Mouse (Mus musculus): Measurements from ENCODE around the gene Mbd4. TPM values are rescaled to one million over a fixed set of nuclear protein-coding genes. Genes with fewer than 3 reads are reported as not detected.

Mbd4 gene
- polyA plus RNA-seq, 1 experiment = 2.5 TPM

DNA sequence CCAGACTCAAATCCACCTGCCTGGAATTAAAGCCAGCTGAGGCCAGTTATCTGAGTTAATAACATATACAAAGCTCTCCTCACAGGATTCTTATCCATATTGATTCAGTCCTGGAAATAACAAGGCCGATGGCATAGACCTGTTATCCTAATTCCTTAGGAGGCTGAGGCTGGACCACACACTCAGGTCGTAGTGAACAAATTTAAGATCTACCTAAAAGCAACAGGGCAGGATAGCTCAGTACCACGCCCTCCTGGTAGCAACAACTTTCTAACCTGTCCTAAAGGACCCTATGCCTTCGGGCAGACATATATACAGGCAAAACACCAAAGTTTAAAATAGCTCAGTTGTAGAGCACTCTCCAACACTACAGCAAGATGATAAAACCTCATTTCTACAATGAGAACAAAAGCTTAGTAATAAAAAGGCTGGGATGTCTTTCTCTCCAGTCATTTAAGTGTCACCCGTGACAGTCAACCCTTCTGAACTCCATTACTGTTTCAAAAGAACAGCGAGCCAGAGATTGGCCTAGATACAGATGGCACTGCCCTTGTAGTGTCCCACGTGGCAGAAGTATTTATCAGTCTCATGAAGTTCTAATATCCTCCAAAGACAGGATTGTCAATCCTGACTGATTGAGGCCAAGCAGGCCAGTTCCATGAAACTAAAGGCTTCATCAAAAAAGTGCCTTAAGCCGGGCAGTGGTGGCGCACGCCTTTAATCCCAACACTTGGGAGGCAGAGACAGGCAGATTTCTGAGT, 48.6 kb downstream of the Mbd4 start:
- no peak for TF ChIP-seq CTCF (IDR thresholded peaks at IDR 0.05; ENCODE audit: insufficient read depth, low read length)
- no peak for TF ChIP-seq POLR2A (IDR thresholded peaks at IDR 0.05; ENCODE audit: borderline replicate concordance, extremely low read depth, low read depth, low read length)
- no peak for DNase-seq
- WGBS = 66% methylated on average over 10 of the region's 10 CpGs
- H3K4me3 ChIP-seq (replicated peaks; ENCODE audit: extremely low read depth, low read depth, low read length) = no peak overlapping the region
- H3K4me1 ChIP-seq (ENCODE audit: control insufficient read depth, insufficient read depth, low read length) = peaks cover 9% of the 10 kb centered on the region

GRCm38 (mm10) chr6:115803541-115804382, 49.4 kb downstream of the Mbd4 start:
- Histone ChIP-seq H3K4me1 (ENCODE audit: control insufficient read depth, insufficient read depth, low read length) (peaks cover 9% of the 10 kb centered on the region), H3K4me3 (replicated peaks; ENCODE audit: extremely low read depth, low read depth, low read length) (no peak overlapping the region)
- WGBS = 38% methylated on average over 16 of the region's 16 CpGs
- TF ChIP-seq CTCF (IDR thresholded peaks at IDR 0.05; ENCODE audit: insufficient read depth, low read length) (peak; percentile 72), POLR2A (IDR thresholded peaks at IDR 0.05; ENCODE audit: borderline replicate concordance, extremely low read depth, low read depth, low read length) (no peak)
- peak; percentile 47 for DNase-seq

GRCm38 (mm10) chr6:115801811-115802210, 51.4 kb downstream of the Mbd4 start:
- TF ChIP-seq POLR2A (IDR thresholded peaks at IDR 0.05; ENCODE audit: borderline replicate concordance, extremely low read depth, low read depth, low read length) (no peak), CTCF (IDR thresholded peaks at IDR 0.05; ENCODE audit: insufficient read depth, low read length) (no peak)
- DNase-seq = no peak
- H3K4me1 ChIP-seq (ENCODE audit: control insufficient read depth, insufficient read depth, low read length) = peaks cover 4% of the 10 kb centered on the region

GRCm38 (mm10) chr6:115792691-115793215, 60.4 kb downstream of the Mbd4 start:
- no peak for DNase-seq

More at GRCm38 (mm10) chr6:115801811-115802210, 51.4 kb downstream of the Mbd4 start:
- 65% methylated on average over 3 of the region's 3 CpGs for WGBS
- no peak overlapping the region for H3K4me3 ChIP-seq (replicated peaks; ENCODE audit: extremely low read depth, low read depth, low read length)

DNA sequence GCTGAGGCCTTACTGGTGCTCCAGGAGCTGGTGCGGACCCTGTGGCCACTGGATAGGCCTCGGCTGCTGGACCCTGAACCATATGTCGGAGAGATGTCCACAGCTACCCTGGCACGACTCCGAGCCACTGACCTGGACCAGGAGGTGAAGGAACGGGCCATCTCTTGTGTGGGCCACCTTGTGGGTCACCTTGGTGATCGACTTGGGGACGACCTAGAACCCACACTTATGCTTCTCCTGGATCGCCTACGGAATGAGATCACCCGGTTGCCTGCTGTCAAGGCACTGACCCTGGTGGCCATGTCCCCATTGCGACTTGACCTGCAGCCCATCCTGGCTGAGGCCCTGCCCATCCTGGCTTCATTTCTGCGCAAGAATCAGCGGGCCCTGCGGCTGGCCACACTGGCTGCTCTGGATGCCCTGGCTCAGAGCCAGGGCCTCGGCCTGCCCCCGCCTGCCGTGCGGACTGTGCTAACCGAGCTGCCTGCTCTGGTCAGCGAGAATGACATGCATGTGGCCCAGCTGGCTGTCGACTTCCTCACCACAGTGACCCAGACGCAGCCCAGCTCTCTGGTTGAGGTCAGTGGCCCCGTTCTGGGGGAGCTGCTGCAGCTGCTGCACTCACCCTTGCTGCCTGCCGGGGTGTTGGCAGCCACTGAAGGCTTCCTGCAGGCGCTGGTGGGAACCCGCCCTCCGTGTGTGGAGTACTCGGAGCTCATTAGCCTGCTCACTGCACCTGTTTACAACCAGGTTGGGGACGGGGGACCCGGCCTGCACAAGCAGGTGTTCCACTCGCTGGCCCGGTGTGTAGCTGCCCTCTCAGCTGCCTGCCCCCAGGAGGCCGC, 61.1 kb downstream of the Mbd4 start:
- H3K4me3 ChIP-seq (replicated peaks; ENCODE audit: extremely low read depth, low read depth, low read length) = no peak overlapping the region
- DNase-seq = no peak
- 71% methylated on average over 34 of the region's 34 CpGs for WGBS
- H3K4me1 ChIP-seq (ENCODE audit: control insufficient read depth, insufficient read depth, low read length) = no peaks in the 10 kb centered on the region
- TF ChIP-seq POLR2A (IDR thresholded peaks at IDR 0.05; ENCODE audit: borderline replicate concordance, extremely low read depth, low read depth, low read length) (no peak), CTCF (IDR thresholded peaks at IDR 0.05; ENCODE audit: insufficient read depth, low read length) (no peak)

More at GRCm38 (mm10) chr6:115792691-115793215, 60.4 kb downstream of the Mbd4 start:
- TF ChIP-seq POLR2A (IDR thresholded peaks at IDR 0.05; ENCODE audit: borderline replicate concordance, extremely low read depth, low read depth, low read length) = no peak
- TF ChIP-seq CTCF (IDR thresholded peaks at IDR 0.05; ENCODE audit: insufficient read depth, low read length) = no peak
- H3K4me3 ChIP-seq (replicated peaks; ENCODE audit: extremely low read depth, low read depth, low read length) = no peak overlapping the region
- WGBS = 75% methylated on average over 21 of the region's 21 CpGs
- H3K4me1 ChIP-seq (ENCODE audit: control insufficient read depth, insufficient read depth, low read length) = no peaks in the 10 kb centered on the region

DNA sequence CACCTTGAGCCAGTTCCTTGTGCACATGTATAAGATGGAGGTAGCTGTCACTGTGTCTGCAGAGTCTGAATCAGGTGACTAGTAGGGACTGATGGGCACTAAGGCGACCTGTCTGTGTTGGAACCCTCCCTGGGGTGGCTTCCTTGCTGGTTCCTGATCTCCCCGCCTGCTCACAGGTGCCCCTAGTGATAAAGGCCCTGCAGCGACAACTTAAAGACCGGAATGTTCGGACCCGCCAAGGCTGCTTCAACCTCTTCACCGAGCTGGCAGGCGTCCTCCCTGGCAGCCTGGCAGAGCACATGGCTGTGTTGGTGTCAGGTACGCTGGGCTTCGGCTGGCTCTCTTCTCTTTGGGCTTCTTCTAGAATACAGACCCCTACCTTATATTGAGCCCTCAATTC, 62.2 kb downstream of the Mbd4 start:
- WGBS = 88% methylated on average over 10 of the region's 10 CpGs

More for the DNA sequence above, 62.2 kb downstream of the Mbd4 start:
- H3K4me1 ChIP-seq (ENCODE audit: control insufficient read depth, insufficient read depth, low read length) = no peaks in the 10 kb centered on the region
- H3K4me3 ChIP-seq (replicated peaks; ENCODE audit: extremely low read depth, low read depth, low read length) = no peak overlapping the region
- TF ChIP-seq CTCF (IDR thresholded peaks at IDR 0.05; ENCODE audit: insufficient read depth, low read length) (no peak), POLR2A (IDR thresholded peaks at IDR 0.05; ENCODE audit: borderline replicate concordance, extremely low read depth, low read depth, low read length) (no peak)
- no peak for DNase-seq

Other genes starting within 250 kb of the Mbd4 start
- gene Raf1, start 176.7 kb downstream of the Mbd4 start, polyA plus RNA-seq (2012; rRNA removed) = 98.6 and 131 TPM in 2 replicates
- 2.2 and 21.5 TPM in 2 replicates for gene Tmem40, start 91.0 kb downstream of the Mbd4 start, polyA plus RNA-seq (2012; rRNA removed)
- gene Cand2, start 78.8 kb downstream of the Mbd4 start, polyA plus RNA-seq (2012; rRNA removed) = 5.3 and 8.4 TPM in 2 replicates
- 276 and 321 TPM in 2 replicates for gene Rpl32, start 44.6 kb downstream of the Mbd4 start, polyA plus RNA-seq (2012; rRNA removed)
- gene Efcab12, start 15.0 kb downstream of the Mbd4 start, polyA plus RNA-seq (2012; rRNA removed) = 1.7 and 2.0 TPM in 2 replicates
- 12.6 and 13.4 TPM in 2 replicates for gene Ift122, start 99 bp upstream of the Mbd4 start, polyA plus RNA-seq (2012; rRNA removed)
- gene Rho, start 78.4 kb upstream of the Mbd4 start, polyA plus RNA-seq (2012; rRNA removed) = 1.0 and 1.3 TPM in 2 replicates
- gene H1foo, start 91.6 kb upstream of the Mbd4 start, polyA plus RNA-seq (2012; rRNA removed) = not detected in 2 replicates
- 146 and 185 TPM in 2 replicates for gene Plxnd1, start 141.6 kb upstream of the Mbd4 start, polyA plus RNA-seq (2012; rRNA removed)

All from lung, adult 2 months (tissue).